Mouse (Mus musculus): ENCODE data around the gene Etv3.
"Not testable (repeated sequence)": the region's sequence is repeated elsewhere in the genome, so short reads cannot be mapped to it uniquely, and the experiment has no call there.

Gene Etv3

DNA sequence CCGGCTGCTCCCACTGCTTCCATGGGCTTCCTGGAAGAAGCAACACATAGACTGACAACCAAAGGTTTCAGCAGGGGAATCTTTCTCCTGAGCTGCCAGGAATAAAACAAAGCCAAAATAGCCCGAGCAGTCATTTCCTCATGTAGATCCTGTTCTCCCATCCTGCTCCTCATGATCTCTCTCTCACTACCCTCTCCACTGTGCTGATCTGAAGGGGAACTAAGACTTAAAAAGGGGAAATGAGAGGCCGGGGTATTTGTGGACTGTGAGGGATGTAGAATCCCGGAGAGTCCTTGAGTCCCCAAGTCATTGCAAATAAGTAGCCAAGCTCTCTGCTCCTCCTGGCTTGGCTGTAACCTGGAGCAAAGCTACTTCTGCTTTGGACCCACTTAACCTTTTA, 4.1 kb upstream of the Etv3 start:
- DNase-seq = no peak

GRCm38 (mm10) chr3:87521833-87522232, 3.4 kb upstream of the Etv3 start:
- no peak for DNase-seq

DNA sequence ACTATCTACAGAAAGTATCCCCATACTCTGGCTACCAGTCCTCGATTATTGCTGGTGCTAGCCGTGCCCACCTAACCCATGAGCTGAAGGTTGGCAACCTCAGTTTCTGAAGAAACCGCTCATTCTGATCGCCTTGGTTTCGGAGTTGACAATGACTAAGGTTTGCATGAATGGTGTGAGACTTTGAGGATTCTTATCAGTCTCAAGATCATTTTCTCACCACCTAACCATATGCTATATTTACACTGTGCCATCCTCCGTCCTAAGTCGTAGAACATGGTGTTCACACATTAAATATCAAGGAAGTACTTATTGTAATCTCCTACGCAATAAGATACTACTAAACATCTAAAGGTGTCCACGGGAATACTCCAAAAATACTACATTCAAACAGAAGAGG, 1.5 kb upstream of the Etv3 start:
- no peak for DNase-seq

DNA sequence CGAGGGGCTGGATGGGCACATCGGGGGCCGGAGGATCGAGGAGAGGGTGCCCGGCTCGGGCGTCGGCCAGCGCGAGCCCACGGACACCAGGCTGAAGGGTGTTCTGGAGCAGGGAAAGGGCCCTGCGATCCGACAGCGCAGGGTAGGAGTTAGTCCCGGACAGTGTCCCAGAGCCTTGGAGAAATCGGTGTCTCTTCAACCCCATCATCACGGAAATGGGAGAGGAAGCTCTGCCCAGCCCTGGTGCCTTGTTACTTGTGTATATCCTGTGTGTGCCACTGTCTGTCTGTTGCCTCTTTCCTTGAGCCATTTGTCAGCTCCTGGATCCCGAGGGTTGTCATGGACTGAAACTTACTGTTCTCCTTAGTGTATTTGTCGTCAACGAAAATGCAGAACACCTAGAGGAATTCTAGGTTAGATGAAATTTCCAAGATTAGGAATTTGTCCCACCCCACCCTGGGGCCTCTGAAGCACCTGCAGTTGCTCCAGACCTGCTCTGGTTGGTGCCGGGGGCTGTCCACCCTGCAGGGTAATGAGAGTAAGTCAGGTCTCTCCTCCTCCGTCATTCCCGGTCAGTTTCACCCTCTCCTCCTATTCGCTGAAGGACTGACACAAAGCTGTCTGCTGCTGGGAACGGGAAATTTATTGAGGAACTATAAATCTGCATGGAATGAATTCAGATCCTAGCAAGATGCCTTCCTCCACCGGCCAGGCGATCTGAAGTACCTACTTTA, 797 bp downstream of the Etv3 start:
- no peak for DNase-seq

DNA sequence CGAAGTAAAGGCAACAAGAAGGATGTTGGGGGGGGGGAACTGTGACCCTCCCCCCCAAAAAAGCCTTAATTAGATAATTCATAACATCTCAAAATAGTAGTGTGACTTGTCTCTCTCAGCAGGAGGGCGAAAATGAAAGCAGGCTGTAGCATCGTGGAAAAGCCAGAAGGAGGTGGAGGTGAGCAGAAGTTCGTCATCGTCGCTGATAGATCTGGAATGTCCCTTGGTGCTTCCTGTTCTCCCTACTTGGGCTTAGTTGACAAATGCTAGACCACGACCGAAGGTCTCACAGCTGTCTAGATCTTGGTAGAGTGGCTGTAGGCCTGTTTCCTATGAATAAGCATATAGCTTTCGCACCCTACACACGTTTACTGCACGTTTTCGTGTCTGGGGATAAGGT, 1.9 kb downstream of the Etv3 start:
- no peak for DNase-seq

- DNase-seq = no peak
Measured at GRCm38 (mm10) chr3:87528021-87528420, 2.8 kb downstream of the Etv3 start.

DNA sequence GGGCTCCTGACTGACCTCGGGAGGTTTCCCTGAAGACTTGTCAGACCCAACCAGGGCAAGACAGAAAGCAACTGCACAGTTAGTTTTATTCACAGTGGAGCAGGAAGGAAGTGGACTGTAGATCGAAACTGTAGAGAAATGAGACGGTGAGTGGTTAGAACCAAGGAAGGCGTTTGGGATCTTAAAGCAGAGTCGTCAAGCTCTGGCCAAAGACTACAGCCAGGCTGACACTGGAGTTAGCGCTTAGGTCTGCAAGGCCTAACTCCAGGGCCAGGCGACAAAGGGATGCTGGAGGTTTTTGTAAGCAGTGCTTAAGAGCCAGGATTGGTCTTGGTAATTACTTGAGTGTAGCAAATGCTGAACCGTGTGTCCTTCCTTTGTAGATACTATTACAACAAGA, 3.6 kb downstream of the Etv3 start:
- DNase-seq = no peak

GRCm38 (mm10) chr3:87529568-87529967, 4.4 kb downstream of the Etv3 start:
- DNase-seq = no peak

- DNase-seq = no peak
Measured at GRCm38 (mm10) chr3:87530234-87530633, 5.0 kb downstream of the Etv3 start.

DNA sequence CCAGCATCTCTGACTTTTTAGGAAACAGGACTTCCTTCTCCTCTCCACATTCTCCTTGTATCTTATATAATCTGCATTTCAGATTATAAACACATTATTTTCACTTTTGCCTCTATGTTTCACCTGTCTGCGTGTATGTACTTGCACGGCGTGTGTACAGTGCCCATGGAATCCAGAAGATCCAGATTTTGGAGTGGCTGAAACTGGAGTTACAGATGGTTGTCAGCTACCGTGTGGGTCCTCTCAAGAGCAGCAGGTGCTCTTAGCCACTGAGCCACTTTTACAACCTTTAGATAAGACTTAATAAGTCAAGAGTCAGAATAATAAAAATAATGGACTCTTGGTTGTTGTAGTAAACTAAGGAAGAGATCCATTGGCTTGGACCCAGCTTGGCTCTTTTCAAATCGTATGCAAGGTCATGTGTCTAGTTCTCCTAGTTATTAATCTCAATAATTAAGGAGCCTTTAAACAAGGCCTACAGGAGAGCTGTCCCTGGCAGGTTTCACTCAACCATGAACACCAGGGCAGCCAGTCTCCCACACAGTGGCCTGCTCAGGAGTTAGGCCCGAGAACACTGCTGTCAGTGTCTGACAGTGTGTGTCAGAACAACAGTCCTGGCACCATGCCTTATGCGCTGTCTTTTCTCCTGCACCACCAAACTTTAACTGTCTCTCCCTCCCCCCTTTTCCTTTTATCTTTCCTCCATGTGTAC, 8.6 kb downstream of the Etv3 start:
- DNase-seq = no peak

DNA sequence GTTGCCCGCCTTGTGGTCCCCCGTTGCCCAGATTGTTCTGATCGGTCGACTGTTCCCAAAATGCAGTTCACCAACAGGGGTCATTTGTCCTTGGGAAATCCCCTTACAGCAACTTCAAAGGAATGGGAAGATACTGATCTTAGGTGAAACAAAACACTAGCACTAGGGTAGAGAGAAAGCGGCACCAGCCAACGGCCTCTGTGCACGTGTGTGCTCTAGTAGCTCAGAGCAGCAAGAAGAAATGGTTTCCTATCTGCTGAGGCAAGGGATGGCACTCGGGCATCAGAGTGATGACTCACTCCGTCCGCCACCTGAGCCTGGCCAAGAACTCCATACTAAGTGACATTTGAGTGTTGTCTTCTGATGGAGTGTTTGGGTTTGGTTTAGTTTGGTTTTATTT, 12.8 kb downstream of the Etv3 start:
- no peak for DNase-seq

DNA sequence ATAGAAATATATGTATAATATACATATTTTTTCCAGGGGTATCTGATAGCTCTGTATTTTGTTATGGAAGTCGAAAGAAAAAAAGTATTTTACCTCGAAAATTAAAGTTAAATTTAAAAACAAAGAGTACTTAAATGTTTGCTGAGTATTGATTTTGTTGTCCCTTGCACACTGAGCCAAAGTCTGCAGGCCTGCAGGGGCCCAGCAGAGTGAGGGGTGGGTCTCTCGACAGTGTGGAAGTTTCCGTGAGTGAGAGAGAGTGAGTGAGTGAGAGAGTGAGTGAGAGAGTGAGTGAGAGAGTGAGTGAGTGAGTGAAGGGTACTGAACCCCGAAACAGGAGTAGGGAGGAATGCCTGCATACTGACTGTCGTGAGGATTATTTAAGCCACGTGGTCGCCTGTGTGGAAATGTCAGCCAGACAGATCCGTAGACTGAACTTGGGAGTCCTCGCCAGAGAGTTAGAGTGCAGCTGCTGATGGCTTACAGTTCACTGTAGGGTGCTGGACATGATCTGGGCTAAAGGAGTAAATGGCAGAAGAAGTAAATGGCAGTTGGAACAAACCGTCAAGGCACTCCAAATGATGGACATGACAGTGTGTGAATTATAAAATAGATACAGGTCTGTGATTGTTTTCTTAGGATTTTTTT, 14.9 kb downstream of the Etv3 start:
- DNase-seq = no peak

GRCm38 (mm10) chr3:87540714-87541113, 15.5 kb downstream of the Etv3 start:
- DNase-seq = no peak

GRCm38 (mm10) chr3:87542481-87543215, 17.4 kb downstream of the Etv3 start:
- DNase-seq = no peak

GRCm38 (mm10) chr3:87545554-87545953, 20.3 kb downstream of the Etv3 start:
- DNase-seq = no peak

DNA sequence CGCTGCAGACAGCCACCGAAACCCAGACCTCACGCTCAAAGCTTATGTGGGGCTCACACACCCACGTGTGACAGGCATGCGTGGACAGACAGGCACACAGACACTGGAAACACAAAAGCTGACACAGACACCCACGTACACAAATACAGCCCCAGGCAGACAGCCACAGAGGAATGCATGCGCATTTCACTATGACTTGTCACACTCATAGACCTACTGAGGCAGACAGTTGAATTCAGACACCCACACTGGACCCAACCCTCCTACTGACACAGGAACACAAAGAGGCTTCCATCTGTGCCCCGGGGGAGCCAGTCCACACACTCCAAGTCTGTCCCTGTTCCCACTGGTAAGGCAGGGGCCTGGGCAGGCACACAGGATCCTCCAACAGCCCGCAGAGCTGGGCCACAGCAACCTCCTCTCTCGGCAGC, 21.1 kb downstream of the Etv3 start:
- no peak for DNase-seq

- no peak for DNase-seq
Measured at GRCm38 (mm10) chr3:87549908-87550307, 24.7 kb downstream of the Etv3 start.

DNA sequence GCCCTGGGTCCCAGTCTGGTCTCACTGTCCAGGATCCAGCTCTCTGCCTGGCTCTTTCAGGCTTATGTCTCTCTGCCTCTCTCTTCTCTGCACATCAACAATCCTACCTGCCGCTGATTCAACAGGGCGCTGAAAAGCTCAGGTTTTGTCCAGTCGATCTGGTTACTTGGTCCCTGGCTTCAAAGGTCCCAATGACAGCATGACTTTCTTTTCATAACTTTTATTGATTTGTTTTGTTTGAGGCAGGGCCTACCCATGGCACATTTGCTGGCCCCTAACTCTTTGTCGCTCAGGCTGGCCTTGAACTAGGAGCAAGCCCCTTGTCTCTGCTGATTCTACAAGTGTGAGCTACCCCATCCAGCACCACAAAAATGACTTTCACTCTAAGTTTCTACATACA, 27.1 kb downstream of the Etv3 start:
- DNase-seq = no peak

- DNase-seq = no peak
Measured at GRCm38 (mm10) chr3:87553196-87553935, 28.2 kb downstream of the Etv3 start.

DNA sequence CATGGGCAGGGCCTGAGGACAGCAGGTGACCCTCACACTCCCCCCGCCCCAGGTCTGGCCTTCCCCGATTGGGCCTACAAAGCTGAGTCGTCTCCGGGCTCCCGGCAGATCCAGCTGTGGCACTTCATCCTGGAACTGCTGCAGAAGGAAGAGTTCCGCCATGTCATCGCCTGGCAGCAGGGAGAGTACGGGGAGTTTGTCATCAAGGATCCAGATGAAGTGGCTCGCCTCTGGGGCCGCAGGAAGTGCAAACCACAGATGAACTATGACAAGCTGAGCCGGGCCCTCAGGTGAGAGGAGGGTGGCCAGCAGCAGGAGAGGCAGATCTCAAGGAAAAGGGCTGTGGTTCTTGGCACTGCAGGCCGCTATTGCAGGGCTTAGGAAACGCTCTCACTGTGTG, 29.7 kb downstream of the Etv3 start:
- not testable (repeated sequence) for DNase-seq

DNA sequence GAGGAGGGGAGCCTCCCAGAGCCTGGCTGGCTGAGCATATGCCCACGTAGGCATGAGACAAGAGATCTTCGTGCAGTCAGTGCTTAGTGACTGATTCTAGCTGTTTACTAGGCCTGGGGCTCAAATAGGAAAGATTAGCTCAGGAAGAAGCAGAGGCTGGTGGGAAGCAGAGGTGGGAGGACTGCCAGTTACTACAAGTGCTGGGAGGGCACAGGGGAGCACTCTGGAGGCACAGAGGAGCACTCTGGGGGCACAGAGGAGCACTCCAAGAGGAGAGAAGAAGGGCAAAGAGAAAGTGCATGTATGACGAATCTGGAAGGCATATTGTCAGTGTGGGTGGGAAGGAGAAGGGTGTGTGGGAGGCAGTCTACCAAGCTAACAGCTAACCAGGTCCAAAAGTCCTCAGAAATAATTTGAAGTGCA, 30.9 kb downstream of the Etv3 start:
- DNase-seq = no peak

DNA sequence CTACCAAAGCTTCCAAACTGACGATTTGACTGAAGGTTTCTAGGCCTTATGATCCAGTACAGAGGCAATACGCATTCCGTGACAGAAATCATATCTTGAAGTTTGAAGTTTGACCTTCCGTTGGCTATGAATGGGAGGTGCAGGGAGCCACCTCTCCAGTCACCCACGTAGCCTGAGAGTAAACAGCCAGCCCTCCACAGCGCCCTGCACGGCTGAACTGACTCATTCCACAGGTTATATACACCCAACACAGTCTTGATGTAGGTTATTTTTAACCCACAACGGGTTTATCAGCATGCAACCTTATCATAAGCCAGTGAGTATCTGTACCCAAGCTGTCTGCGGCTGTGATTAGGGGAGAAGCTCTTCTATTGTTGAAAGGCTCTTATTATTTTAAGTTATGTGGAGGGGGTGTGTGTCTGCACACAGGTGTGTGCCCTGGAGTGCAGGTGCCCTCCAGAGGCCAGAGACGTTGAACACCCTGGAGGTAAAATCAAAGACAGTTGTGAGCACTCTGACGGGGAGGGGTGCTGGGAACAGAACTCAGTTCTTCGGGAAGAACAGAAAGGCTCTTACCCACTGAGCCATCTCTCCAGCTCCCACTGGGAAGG, 31.6 kb downstream of the Etv3 start:
- DNase-seq = no peak
